Mouse (Mus musculus): ENCODE data around the gene Itgb1bp2. TPM values are rescaled to one million over a fixed set of nuclear protein-coding genes. Genes with fewer than 3 reads are reported as not detected.

Itgb1bp2 gene
- 1 to 10 TPM; 1.4 to 1.5 TPM for total RNA-seq (2021)
- long read RNA-seq, result 0 reads

DNA sequence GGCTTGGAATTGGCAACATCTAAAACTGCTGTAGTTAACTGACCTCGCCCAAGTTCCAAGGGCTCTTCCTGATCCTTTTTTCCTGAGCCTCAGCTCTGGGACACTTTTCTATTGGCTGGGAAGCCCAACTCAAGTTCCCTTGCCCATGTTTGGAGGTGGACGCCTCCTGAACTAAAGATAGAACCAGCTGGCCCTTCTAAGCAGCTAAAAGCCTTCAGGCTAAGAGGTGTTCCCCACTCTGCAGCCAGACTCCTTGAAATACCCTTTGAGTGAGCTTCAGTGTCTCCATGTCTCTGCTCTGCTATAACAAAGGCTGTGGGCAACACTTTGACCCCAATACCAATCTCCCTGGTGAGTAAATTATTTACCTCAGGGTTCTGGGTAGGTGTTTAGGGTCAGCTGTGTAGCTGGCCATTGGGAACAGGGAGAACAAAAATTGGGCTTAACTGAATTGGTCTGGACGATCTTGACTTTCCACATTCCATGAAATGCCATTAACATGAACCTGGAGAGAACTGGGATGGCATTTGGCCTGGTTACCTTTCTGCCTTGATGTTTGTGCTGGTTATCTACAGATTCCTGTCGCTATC, at the start of gene Itgb1bp2:
Gene Itgb1bp2 (plus strand): TSS at position 203 of the 590 bp plus-strand sequence.
- no peak for DNase-seq (ENCODE audit: low spot score in 2 of 2)

DNA sequence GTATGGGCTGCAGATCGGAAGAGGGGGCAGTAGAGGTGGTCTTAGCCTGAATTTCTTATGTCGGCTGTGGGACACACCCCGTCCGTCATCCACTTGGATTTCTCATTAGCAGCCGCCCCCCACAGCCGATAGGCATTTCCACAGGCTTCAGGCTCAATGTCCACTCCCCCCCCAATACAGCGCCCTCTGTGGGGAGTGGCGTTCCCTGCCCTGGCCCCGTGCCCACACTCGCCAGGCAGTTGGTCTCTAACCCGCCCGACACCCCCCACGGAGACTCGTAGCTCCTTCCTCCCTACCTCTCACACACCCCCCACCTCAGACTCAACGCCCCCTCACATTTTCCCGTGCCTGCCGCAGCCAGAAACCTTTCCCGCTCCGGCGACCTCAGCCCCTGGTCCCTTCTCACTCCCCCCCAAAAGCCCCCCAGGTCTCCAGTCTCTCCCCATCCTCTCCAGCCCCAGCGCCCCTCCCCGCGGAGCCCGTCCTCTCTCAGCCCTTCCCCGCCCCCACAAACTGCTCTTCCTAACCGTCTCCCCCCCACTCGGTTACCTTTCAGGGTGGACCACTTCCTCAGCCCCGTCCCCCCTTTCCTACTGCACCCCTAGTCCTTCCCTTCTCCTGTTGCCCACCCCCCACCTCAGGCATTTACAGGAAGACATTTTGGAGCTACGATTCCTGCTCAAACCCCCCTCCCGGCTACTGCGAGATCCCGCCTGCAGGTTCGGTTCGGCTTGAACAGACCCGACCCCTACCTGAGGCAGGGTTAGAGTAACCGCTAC, 29.8 kb upstream of the Itgb1bp2 start:
- DNase-seq (ENCODE audit: low spot score in 2 of 2), result peak; percentile 53 to 72

DNA sequence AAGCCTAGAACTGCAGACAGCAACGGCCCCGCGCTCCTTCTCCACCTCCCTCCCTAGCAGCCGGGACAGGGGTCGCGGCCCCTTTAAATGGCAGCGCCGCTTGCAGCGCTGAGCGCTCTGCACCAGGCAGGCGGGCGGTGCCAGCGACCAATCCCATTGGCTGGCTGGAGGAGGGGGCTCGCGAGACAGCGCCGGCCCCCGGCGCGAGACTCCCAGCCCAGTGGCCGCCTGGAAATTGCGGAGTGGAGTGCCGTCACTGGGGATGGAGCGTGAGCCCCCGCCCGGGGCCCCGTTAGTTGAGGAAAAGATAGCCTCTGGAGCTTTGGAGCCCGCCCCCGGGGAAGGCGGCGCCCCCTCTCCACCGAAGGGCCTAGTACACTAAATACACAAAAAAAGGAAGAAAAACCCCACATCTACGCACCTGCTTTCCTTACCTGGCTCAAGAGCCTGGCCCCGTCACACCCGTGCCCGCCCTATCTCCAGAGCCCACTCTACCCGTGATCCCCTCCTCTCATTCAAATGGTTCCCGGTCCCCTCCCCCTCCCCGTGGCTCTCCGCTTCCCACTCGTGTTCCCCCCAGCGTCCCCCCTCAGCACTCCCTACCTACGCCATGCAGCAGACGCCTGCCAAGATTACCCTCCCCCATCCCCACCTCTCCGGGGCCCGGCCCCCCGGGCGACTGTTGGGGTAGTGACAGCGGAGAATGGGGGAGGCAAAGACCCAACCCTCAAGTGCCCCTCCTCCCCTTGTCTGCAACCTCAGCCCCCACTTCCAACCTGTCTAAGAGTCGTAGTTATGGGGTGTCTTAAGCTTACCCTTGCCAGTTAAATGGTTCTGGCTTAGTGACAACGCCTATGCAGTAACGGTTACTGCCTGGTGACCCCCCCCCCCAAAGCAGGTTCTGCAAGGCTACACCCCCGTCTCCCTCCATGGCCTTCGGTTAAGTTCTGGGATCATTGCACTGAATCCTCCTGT, 28.9 kb upstream of the Itgb1bp2 start:
- DNase-seq (ENCODE audit: low spot score in 2 of 2), result peak; percentile 80 to 90

DNA sequence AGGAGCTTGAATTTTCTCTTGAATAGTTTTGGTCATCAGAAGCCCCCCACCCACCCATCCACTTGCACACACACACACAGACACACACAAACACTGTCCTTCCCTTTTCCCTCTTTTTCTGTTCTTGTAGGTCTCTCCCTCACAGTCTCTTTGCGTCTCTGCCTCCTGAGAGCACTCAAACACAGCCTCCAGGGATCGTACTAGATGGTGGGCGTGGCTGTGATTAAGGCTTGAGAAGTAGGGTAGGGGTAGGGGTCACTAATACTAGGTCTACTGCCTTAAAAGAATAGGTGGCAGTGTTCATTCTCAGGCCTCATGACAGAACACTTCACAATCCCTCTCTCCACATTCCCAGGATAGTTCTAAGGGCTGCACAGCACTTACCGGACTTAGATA, 28.2 kb upstream of the Itgb1bp2 start, which contains the start of gene Zmym3:
Gene Zmym3 (minus strand): TSS at position 150 of the 396 bp plus-strand sequence.
- no peak for DNase-seq (ENCODE audit: low spot score in 2 of 2)

DNA sequence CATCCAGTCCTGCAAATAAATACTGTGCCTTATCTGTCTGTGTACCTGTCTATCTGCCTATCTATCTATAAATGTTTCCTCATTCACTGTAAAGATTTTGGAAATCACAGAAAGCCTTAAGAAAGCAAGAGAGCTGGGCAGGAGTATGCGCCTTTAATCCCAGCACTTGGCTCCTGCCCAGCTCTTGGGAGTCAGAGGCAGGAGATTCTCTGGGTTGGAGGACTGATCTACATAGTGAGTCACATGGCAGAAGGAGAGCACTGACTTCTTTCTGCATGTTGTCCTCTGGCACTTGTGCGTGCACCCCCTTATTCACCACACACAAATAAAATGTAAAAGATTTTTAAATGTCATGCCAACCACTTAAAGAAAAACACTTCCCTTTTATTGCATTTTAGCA, 25.4 kb upstream of the Itgb1bp2 start:
- DNase-seq (ENCODE audit: low spot score in 2 of 2), result no peak

DNA sequence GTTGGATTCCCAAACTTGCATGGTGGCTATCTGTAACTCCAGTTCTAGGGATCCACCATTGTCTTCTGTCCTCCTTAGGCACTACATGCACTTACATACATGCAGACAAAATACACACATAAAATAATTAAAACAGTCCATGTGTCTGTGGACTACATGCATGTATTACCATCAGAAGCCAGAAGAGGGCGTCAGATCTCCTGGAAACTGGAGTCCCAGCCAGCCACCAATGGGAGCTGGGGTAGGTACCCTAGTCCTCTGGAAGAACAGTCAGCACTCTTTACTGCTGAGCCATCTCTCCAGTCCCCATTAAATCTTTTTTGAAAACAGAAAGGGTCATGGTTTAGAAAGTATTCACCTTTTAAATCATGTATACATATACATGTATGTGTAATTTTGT, 21.1 kb upstream of the Itgb1bp2 start:
- no peak for DNase-seq (ENCODE audit: low spot score in 2 of 2)

DNA sequence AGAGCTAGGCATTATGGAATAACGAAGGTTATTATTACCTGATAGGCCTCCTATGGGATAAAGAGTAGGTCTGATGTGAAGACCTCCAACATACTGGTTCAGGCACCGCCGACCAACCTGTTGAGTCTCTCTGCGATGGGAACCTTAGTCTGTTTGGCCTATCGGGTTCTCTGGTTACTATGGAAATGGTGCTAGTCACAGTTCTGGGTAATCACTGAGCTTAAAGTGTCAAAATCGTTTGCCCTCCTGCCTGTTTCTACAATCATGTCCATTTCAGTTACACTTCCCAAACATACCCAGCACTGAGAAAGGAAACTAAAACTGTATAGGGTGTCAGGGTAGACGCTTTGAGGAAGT, 20.1 kb upstream of the Itgb1bp2 start:
- DNase-seq (ENCODE audit: low spot score in 2 of 2), result no peak

DNA sequence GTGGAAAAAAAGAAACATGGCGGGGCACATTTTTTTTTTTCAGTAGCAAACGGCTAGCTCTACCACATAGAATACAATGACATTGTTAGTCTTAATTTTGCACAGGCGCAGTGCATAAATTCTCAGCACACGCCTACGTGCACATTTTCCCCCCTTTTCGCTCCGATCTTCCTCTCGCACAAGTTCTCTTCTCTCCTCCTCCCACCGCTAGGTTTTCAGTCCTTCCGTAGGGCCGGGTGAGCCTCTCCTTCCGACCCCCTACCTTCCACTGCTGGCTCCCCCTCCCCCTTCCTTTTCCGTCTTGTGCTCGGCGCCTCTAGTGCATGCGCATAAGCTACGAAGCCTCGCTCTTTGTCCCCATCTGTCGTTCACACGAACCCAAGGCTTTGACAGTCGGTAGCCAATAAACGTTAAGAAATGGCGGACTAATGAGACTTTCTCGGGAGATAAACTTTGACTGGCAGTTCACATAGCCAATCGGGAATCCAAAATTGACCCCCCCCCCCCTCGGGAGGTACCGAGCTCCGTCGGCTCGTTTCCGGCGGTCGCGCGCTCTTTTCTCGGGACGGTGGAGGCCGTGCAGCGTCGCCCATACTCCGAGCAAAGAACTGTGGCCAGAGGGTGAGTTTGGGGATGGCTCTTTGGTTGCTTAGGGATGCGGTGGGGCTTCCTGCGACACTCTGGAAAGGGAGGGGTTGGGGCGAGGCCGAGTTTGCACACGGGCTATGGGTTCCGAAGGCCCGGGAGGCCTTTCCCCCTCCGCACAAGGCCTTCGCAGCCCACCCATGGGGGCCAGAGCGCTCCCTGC, 19.5 kb upstream of the Itgb1bp2 start, which contains the start of gene Nono:
Gene Nono (plus strand): TSS at position 177 of the 808 bp plus-strand sequence.
- peak; percentile 71 to 76 for DNase-seq (ENCODE audit: low spot score in 2 of 2)

DNA sequence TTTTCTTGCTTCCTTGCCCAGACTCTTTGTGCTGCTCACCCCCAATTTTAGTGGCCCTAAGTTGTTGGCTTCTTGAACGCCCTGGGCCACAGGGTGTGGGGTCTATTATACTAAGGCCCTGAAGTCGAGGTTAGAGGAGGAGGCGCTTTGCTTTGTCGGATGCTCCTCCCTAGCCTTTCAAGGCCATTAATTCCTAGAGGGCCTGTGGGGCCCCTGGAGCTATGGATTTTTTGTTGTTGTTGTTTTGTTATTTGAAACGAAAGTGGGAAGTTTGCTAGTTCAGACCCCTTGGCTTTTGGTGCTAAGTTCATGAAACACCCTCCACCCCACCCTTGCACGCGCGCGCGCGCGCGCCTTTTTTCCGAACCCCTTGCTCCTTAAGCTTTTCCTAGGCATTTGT, 18.9 kb upstream of the Itgb1bp2 start:
- DNase-seq (ENCODE audit: low spot score in 2 of 2), result no peak

DNA sequence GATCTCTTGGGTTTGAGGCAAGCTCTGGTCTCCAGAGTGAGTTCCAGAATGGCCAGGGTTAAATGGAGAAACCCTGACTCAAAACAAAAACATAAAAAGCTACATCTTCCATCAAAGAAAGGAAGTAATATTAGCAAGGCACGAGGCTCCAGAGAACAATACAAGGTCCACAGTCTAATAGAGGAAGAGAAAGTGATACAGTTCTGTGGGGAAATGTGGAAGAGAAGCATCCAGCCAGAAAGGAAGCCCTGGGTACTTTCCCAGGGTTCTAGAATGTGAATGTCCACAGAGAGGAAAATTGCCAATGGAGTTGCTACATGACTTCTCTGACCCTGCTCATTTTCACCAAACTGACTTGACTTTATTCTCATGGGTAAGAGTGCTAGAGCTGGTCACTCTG, 2.3 kb downstream of the Itgb1bp2 start:
- DNase-seq (ENCODE audit: low spot score in 2 of 2), result no peak

DNA sequence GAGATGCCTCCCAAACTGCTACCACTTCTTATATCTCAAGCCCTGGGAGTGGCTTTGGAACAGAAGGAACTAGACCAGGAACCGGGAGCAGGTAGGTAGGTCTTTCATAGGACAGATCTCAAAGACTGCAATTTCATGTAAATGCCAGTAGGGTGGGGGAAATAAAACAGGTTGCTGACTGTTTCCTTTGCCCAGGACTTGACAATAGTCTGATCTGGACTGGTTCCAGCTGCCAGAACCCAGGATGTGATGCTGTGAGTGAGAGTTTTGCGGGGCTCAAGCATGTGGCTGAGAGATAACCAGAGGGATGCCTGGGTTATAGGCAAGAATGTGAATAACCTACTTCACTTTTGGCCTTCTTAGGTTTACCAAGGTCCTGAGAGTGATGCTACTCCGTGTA, 2.7 kb downstream of the Itgb1bp2 start:
- DNase-seq (ENCODE audit: low spot score in 2 of 2), result no peak

DNA sequence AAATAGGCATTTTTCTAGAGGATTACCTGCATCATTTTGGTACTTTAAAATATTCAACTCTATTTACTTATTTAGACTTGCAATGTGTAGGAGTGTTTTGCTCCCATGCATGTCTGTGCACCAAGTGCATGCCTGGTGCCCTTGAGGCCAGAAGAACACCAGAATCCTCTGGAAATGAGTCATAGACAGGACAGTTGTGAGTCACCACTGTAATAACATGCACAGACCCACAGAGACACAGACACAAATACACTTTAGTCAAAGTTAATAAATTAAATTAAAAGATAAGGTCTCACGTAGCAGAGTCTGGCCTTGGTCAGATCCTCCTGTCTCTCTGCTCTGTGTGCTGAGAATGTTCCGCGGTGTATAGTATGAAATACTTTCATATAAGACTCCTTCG, 23.3 kb downstream of the Itgb1bp2 start:
- no peak for DNase-seq (ENCODE audit: low spot score in 2 of 2)

DNA sequence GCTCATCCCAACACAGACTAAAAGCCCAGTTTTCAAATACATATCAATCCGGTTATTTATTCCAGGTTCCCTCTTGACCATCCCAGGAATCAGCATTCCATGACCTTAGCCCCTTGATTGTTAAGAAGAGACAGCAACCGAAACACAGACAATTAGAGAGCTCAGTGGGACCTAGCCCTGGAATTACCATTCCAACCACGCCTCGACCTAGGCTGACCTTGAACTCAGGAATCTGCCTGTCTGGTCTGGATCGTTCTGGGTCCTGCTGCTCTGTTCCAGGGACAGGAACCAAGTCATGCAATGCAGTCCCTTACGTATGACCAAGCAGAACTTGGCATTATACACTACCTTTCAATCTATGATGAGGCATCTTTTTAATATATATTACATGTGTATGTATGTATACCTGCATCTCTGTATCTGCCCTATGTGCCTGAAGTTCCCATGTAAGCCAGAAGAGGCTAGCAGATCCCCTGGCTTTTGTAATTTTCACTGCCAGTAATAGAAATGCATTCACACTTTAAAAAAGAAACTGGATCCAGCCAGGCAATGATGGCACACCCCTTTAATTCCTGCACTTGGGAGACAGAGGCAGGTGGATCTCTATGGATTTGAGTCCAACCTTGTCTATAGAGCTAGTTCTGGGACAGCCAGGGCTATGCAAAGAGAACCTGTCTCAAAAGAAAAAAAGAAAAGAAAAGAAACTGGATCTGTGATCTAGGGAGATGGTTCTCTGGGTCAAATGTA, 32.9 kb downstream of the Itgb1bp2 start:
- DNase-seq (ENCODE audit: low spot score in 2 of 2), result no peak

DNA sequence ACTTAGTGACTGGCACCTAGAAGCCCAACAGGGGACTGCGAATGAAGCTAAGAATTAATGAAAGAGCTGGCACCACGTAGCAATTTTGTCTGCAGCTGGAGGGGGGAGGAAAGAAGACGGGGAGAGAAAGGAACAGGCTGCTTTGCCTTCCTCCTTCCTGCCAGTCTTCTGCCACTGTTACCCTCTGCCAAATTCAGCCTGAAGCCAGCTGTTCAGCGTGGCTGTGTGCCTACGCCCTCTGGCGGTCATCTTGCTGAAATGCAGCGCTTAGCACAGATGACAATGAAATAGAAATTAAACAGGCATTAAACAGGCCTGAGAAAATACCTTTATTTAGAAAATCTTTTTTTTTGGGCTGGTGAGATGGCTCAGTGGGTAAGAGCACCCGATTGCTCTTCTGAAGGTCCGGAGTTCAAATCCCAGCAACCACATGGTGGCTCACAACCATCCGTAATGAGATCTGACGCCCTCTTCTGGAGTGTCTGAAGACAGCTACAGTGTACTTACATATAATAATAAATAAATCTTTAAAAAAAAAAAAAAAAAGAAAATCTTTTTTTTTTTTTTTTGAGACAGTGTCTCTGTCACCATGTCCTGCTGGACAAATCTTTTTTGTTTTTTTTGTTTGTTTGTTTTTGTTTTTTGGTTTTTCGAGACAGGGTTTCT, 37.7 kb downstream of the Itgb1bp2 start:
- DNase-seq (ENCODE audit: low spot score in 2 of 2), result peak; percentile 62 to 70

Other genes with a start within 250 kb of the Itgb1bp2 start
- 10 to 100 TPM; 70.3 to 76.2 TPM for gene Snx12, start 226.5 kb upstream of the Itgb1bp2 start, total RNA-seq (2021)
- gene Foxo4, start 194.6 kb upstream of the Itgb1bp2 start, total RNA-seq (2021), result 10 to 100 TPM; 14.2 to 16.2 TPM
- gene Gm614, start 185.1 kb upstream of the Itgb1bp2 start, total RNA-seq (2021), result not detected
- gene Il2rg, start 180.8 kb upstream of the Itgb1bp2 start, total RNA-seq (2021), result 1 to 10 TPM; 2.6 to 3.1 TPM
- not detected for gene Gm20489, start 180.1 kb upstream of the Itgb1bp2 start, total RNA-seq (2021)
- gene Med12, start 175.1 kb upstream of the Itgb1bp2 start, total RNA-seq (2021), result 10 to 100 TPM; 34.0 to 34.5 TPM
- 100 to 1,000 TPM; 210 to 217 TPM for gene Nlgn3, start 149.9 kb upstream of the Itgb1bp2 start, total RNA-seq (2021)
- gene Gjb1, start 72.7 kb upstream of the Itgb1bp2 start, total RNA-seq (2021), result under 1 TPM; 0.78 to 0.96 TPM
- gene Zmym3, start 28.2 kb upstream of the Itgb1bp2 start, total RNA-seq (2021), result 100 to 1,000 TPM; 154 to 171 TPM
- 100 to 1,000 TPM; 157 to 193 TPM for gene Nono, start 19.8 kb upstream of the Itgb1bp2 start, total RNA-seq (2021)
- 10 to 100 TPM; 52.9 to 59.5 TPM for gene Taf1, start 83.6 kb downstream of the Itgb1bp2 start, total RNA-seq (2021)
- 100 to 1,000 TPM; 173 to 179 TPM for gene Ogt, start 191.0 kb downstream of the Itgb1bp2 start, total RNA-seq (2021)

Measured in layer of hippocampus, postnatal 10 days (tissue).